Mouse (Mus musculus) monocyte, adult 5-6 weeks (primary cell): ENCODE measurements around the gene Hbb-bh2. TPM values are rescaled to one million over a fixed set of nuclear protein-coding genes. Genes with fewer than 3 reads are reported as not detected.
"Not testable (repeated sequence)": the region's sequence is repeated elsewhere in the genome, so short reads cannot be mapped to it uniquely, and the experiment has no call there.

ENCODE experiments used
- ATAC-seq: fragments of 153-309, 156-312 bp; replicated peaks from 2 replicates; pipeline ENCODE4 v1.8.0; 2017; ENCODE audit warnings: mild to moderate bottlenecking; ENCODE audit not compliant: low TSS enrichment, insufficient number of reproducible peaks, severe bottlenecking, poor library complexity, low FRiP score
- total RNA-seq: library from RNA; stranded (forward); fragments of 200-1000, 200-491, 200-594 nt; gene quantifications from 3 replicates; pipeline ENCODE4 v1.2.3, GENCODE M21; 2017

Gene Hbb-bh2
- total RNA-seq, 1 experiment from 2014 or later, result not detected

GRCm38 (mm10) chr7:103815085-103815484 is 25.2 kb downstream of the Hbb-bh2 start:
- ATAC-seq, result not testable (repeated sequence)

- no peak for ATAC-seq
Measured at GRCm38 (mm10) chr7:103813766-103814165, 26.6 kb downstream of the Hbb-bh2 start, which contains the start of gene Hbb-bt. TSS of gene Hbb-bt (minus strand) at chr7:103813996.

GRCm38 (mm10) chr7:103813152-103813551 is 27.2 kb downstream of the Hbb-bh2 start:
- ATAC-seq, result peak; percentile 22; the same call in 1 of the 2 replicates

GRCm38 (mm10) chr7:103812174-103812573 is 28.1 kb downstream of the Hbb-bh2 start:
- no peak for ATAC-seq

DNA sequence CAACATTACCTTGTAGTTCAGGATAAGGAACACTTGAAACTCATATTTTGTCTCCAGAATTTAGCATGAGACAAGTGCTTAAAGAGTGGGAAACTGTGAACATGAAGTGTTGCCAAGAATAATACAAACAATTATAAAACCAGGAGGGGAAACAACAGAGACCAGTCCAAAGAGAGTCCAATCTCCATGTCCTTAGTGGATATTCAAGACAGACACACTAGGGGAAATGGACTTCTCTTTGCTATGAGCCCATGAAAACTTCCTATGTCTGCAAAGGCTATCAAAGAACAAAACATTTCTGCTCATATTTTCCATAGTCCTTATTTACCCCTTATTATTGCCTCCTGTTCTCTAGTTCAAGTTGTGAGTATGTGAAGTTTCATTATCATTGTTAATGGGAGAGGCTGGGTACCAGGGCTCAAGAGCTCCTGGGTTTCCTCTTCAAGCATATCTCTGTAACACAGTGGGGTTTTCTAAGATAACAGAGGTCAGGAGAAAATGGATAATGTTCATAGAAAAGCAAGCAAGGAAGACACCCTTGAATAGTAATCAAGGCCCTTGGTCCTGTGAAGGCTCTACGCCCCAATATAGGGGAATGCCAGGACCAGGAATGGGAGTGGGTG is 29.0 kb downstream of the Hbb-bh2 start:
- ATAC-seq, result no peak

DNA sequence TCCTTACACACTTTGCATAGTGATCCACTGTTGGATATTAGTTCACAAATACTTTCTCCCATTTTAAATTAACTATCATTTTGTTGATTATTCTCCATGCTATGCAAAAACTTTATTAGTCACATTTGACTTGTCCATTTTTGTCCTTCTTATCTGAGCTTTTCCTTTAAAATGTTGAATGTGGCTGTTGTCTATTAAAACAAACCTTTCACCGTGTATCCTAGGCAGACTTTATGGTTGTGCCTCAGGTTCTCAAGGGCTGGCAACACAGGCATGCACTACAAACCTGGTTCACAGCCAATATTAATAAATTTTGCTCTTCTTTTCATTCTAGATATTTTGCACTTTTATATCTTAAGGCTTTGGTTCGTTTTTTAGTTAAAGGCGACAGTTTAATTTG is 29.6 kb downstream of the Hbb-bh2 start:
- ATAC-seq, result no peak

GRCm38 (mm10) chr7:103810296-103810695 is 30.0 kb downstream of the Hbb-bh2 start:
- no peak for ATAC-seq

DNA sequence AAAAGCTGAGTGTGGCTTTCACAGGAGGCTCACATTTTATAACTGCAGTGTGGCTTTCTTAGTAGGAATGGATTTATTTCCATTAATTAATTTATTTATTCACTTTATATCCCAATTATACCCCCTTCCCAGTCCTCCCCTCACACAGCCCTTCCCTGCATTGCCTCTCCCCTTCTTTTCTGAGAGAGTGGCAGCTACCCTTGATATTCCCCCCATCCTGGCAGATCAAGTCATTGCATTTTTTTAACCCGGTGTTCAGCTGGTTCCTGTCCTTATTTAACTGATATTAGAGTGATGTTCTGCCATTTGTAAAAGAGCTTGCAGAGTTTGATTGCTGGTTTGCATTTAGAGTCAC is 30.5 kb downstream of the Hbb-bh2 start:
- ATAC-seq, result no peak

DNA sequence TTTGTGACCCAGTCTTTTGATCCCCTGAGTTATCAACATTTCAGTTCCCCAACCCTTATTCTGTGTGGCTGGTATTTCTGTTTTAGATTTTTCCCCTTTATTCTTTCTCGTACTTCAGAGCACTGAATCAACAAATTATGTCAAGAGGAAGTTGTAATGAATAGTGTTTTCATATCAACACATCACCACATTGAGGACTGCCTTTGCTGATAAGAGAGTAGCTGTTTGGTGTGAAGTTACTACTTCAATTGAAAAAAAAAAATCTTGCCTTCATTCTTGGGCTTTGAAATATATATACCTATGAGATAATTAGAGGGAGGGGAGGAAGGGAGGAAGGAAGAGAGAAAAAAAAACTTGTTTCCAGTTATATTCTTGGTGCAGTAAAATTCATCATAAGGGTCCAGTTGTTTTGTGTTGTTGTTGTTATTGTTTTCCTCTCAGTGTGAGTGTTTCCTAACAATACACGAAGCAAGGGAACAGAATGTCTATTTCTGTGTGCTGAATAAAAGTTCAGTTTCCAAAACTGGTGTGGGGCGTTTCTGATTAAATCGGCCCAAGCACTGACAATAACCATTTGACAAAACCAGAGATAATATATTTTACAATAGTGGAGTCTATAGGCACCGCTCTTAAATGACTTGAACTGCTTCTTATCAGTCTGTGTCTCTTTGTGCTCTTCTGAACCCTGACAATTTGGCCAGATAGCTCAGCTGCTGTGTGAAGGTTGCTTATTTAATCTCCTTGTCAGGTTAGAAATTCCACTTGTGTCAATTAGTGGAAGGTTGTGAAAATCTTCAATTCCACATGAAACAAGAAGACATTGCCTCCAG is 31.1 kb downstream of the Hbb-bh2 start:
- no peak for ATAC-seq

GRCm38 (mm10) chr7:103808120-103808519 is 32.2 kb downstream of the Hbb-bh2 start:
- ATAC-seq, result not testable (repeated sequence)

DNA sequence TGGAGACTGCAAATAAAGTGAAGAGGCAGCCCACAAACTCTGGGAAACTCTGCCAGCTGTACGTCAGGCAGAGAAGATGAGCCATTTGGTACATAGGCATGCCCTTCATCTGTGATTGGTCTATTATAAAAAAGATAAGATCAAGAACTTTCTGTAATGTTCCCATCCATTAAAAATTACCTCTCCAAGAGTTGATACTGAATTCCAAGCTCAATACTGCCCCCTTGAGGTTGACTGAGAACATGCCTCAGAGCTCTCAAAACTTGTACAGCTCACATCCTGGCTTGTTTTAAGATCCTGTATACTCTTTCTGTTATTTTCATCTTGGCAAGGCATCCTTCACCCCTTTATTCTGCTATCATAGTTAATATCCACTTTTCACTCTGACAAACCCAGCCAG is 33.5 kb downstream of the Hbb-bh2 start:
- 0 out of 2 replicates have a peak, but pooled peaks have one; percentile 31 for ATAC-seq

DNA sequence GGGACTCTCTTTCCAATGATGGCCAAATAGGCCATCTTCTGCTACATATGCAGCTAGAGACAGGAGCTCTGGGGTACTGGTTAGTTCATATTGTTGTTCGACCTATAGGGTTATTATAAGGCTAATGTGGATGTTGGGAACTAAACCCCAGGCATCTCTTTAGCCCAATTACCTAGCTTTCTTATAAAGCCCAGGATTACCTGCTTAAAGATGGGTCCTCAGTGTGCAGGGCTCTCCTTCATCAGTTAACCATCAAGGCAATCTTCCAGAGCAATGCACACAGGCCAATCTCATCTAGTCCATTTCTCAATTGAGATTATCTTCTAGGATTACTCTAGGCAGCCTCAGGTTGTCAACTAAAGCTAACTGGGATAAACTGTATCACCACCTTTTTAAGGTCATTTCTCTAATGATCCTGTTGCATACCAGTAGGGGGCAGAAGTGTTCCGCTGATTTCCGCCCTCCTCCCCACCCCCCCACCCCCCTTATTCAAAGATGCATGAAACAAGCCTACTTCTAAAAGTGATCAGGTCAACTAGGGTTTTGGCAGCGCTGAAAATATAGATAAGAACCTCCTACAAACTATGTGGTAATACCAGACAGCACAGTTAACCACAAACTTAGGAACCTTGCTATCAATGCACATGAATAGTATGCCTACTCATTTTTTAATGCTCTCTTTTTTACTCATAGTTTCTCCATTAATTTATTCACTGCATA is 47.5 kb downstream of the Hbb-bh2 start:
- no peak for ATAC-seq

DNA sequence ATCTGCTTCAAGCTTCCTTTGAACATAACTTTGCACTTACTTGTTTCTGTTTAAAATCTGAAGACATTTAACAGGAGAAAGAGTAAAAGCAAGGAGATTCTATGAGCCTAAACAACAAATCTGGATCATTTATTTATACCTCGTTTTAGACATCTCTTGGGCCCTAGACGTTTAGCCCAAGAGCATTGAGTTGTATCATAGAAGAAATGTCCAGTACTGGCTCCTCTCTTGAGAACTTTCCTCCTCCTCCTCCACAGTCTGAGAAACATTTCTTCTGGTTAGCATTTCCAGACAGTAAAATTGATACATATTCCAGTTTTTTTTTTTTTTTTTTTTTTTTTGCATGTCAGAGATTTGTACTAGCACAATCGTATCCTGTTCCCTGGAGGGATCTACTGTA is 48.6 kb downstream of the Hbb-bh2 start, which contains the start of gene Olfr67:
Gene Olfr67, minus strand, starts transcription at position 101 of the 400 bp plus-strand sequence.
- no peak for ATAC-seq

Other genes starting within 250 kb of the Hbb-bh2 start
- not detected in 3 replicates for gene Olfr619, start 239.9 kb downstream of the Hbb-bh2 start, total RNA-seq
- not detected in 3 replicates for gene Olfr620, start 228.0 kb downstream of the Hbb-bh2 start, total RNA-seq
- not detected in 3 replicates for gene Olfr622, start 197.8 kb downstream of the Hbb-bh2 start, total RNA-seq
- not detected in 3 replicates for gene Olfr623, start 176.8 kb downstream of the Hbb-bh2 start, total RNA-seq
- not detected in 3 replicates for gene Olfr624, start 169.3 kb downstream of the Hbb-bh2 start, total RNA-seq
- gene Olfr625-ps1, start 157.8 kb downstream of the Hbb-bh2 start, total RNA-seq, result not detected in 3 replicates
- not detected in 3 replicates for gene Olfr243, start 125.8 kb downstream of the Hbb-bh2 start, total RNA-seq
- gene Olfr628, start 110.1 kb downstream of the Hbb-bh2 start, total RNA-seq, result not detected in 3 replicates
- 0.39 TPM in 1 of 3 replicates, not detected in the others for gene Olfr629, start 95.6 kb downstream of the Hbb-bh2 start, total RNA-seq
- gene Olfr630, start 83.2 kb downstream of the Hbb-bh2 start, total RNA-seq, result not detected in 3 replicates
- gene Olfr69, start 68.9 kb downstream of the Hbb-bh2 start, total RNA-seq, result not detected in 3 replicates
- gene Olfr68, start 60.8 kb downstream of the Hbb-bh2 start, total RNA-seq, result not detected in 3 replicates
- not detected in 3 replicates for gene Olfr67, start 48.7 kb downstream of the Hbb-bh2 start, total RNA-seq
- gene Hbb-bt, start 26.5 kb downstream of the Hbb-bh2 start, total RNA-seq, result 142 to 1,259 TPM (median 1,026 TPM) in 3 replicates
- gene Hbb-bs, start 12.4 kb downstream of the Hbb-bh2 start, total RNA-seq, result 710 to 7,610 TPM (median 7,195 TPM) in 3 replicates
- gene Hbb-bh1, start 2.6 kb upstream of the Hbb-bh2 start, total RNA-seq, result not detected in 3 replicates
- not detected in 3 replicates for gene Hbb-y, start 12.7 kb upstream of the Hbb-bh2 start, total RNA-seq
- gene Olfr66, start 45.7 kb upstream of the Hbb-bh2 start, total RNA-seq, result not detected in 3 replicates
- not detected in 3 replicates for gene Olfr64, start 54.0 kb upstream of the Hbb-bh2 start, total RNA-seq
- gene Olfr65, start 63.0 kb upstream of the Hbb-bh2 start, total RNA-seq, result not detected in 3 replicates
- gene Olfr631, start 88.3 kb upstream of the Hbb-bh2 start, total RNA-seq, result not detected in 3 replicates
- gene Olfr632, start 93.8 kb upstream of the Hbb-bh2 start, total RNA-seq, result not detected in 3 replicates
- not detected in 3 replicates for gene Olfr633, start 103.9 kb upstream of the Hbb-bh2 start, total RNA-seq
- 0.11 TPM in 1 of 3 replicates, not detected in the others for gene Olfr635, start 130.6 kb upstream of the Hbb-bh2 start, total RNA-seq
- gene Olfr638, start 158.2 kb upstream of the Hbb-bh2 start, total RNA-seq, result not detected in 3 replicates
- gene Olfr639, start 176.8 kb upstream of the Hbb-bh2 start, total RNA-seq, result not detected in 3 replicates
- gene Olfr640, start 185.1 kb upstream of the Hbb-bh2 start, total RNA-seq, result not detected in 3 replicates
- not detected in 3 replicates for gene Olfr641, start 194.9 kb upstream of the Hbb-bh2 start, total RNA-seq
- gene Olfr642, start 212.1 kb upstream of the Hbb-bh2 start, total RNA-seq, result not detected in 3 replicates
- gene 4930516K23Rik, start 220.9 kb upstream of the Hbb-bh2 start, total RNA-seq, result not detected in 3 replicates
- not detected in 3 replicates for gene Olfr644, start 231.3 kb upstream of the Hbb-bh2 start, total RNA-seq
- gene Olfr645, start 244.9 kb upstream of the Hbb-bh2 start, total RNA-seq, result not detected in 3 replicates